Mouse (Mus musculus): Measurements from ENCODE around the gene Gm20403. TPM values are rescaled to one million over a fixed set of nuclear protein-coding genes. Genes with fewer than 3 reads are reported as not detected.

Gm20403 gene
- total RNA-seq, 2 experiments from 2014 or later, result not detected

Other genes with a start within 250 kb of the Gm20403 start
- gene Snx6, start 190.8 kb downstream of the Gm20403 start, total RNA-seq (2021), result 10 to 100 TPM; 57.5 to 70.3 TPM
- gene Cfl2, start 123.7 kb downstream of the Gm20403 start, total RNA-seq (2021), result 100 to 1,000 TPM; 142 to 201 TPM
- gene Baz1a, start 27.8 kb upstream of the Gm20403 start, total RNA-seq (2021), result 10 to 100 TPM; 22.0 to 27.1 TPM
- gene 2700097O09Rik, start 93.6 kb upstream of the Gm20403 start, total RNA-seq (2021), result 10 to 100 TPM in 1 of 2 experiments, 1 to 10 TPM in 1; 8.9 to 11.3 TPM
- 100 to 1,000 TPM; 110 to 121 TPM for gene Srp54a, start 93.7 kb upstream of the Gm20403 start, total RNA-seq (2021)
- gene Fam177a, start 137.9 kb upstream of the Gm20403 start, total RNA-seq (2021), result 10 to 100 TPM in 1 of 2 experiments, 1 to 10 TPM in 1; 5.1 to 12.8 TPM
- gene Srp54b, start 168.6 kb upstream of the Gm20403 start, total RNA-seq (2021), result 10 to 100 TPM; 61.5 to 78.7 TPM
- 1 to 10 TPM in 1 of 2 experiments, not detected in 1; 7.9 TPM for gene 1700047I17Rik2, start 213.1 kb upstream of the Gm20403 start, total RNA-seq (2021)
- 10 to 100 TPM; 33.4 to 40.0 TPM for gene Srp54c, start 243.6 kb upstream of the Gm20403 start, total RNA-seq (2021)